11 mouse cellular contexts compared by ENCODE assay signal in genomic region chr3:90450874-90451273, GRCm38 (mm10). TPM values are rescaled to one million over a fixed set of nuclear protein-coding genes. Genes with fewer than 3 reads are reported as not detected.
DNase-seq lines count a peak whose midpoint lies in the region; ATAC-seq and TF ChIP-seq lines count a peak whose summit lies in the region.
"Had no signal": no experiment of that assay in that cellular context is flagged by ENCODE, and none has a peak within 500 bp of the region (broad histone marks: within the 10 kb centered on the region; RNA-seq: fewer than 3 reads in every experiment).

No protein-coding gene starts in this region.

- peak overlapping the region; percentile 26 to 28 for H3K4me3 ChIP-seq in heart, embryonic 14.5 days (ENCODE audit: control insufficient read depth in 1 of 2, insufficient read depth in 1 of 2, low read depth in 1 of 2, low read length in 2 of 2)
- H3K4me3 ChIP-seq in heart, adult 2 months, result no peak overlapping the region
- H3K4me3 ChIP-seq in megakaryocyte, embryonic 14.5 days (replicated peaks), result peak overlapping the region; percentile 67
- no peak overlapping the region for H3K4me3 ChIP-seq in intestine, embryonic 14.5 days (ENCODE audit: low read depth, low read length)
- no peak overlapping the region for H3K4me3 ChIP-seq in neural tube, embryonic 13.5 days

- TF ChIP-seq CTCF in heart, adult 2 months (IDR thresholded peaks at IDR 0.05), result no peak

- H3K27ac ChIP-seq in heart, embryonic 14.5 days (replicated peaks in 1 of 2; ENCODE audit: control insufficient read depth in 1 of 2, insufficient read depth in 1 of 2, low read depth in 2 of 2, low read length in 2 of 2), result peak overlapping the region in 1 of 2 experiments; percentile 45; a peak in 2 of 4 replicates
- no peak overlapping the region for H3K27ac ChIP-seq in heart, adult 2 months
- H3K27ac ChIP-seq in intestine, embryonic 14.5 days (ENCODE audit: low read depth), result no peak overlapping the region
- no peak overlapping the region; the same call in 1 of the 2 replicates for H3K27ac ChIP-seq in neural tube, embryonic 13.5 days (replicated peaks)

- H3K4me2 ChIP-seq in heart, embryonic 14.5 days (ENCODE audit: low read length), result peak overlapping the region; percentile 56
- H3K4me2 ChIP-seq in intestine, embryonic 14.5 days (ENCODE audit: low read length), result peak overlapping the region; percentile 36
- H3K4me2 ChIP-seq in neural tube, embryonic 13.5 days, result peak overlapping the region; percentile 21

- H3K9ac ChIP-seq in heart, embryonic 14.5 days (ENCODE audit: low read length), result peak overlapping the region; percentile 60
- H3K9ac ChIP-seq in heart, adult 2 months (ENCODE audit: low read depth, low read length), result no peak overlapping the region; the same call in 1 of the 2 replicates
- no peak overlapping the region for H3K9ac ChIP-seq in intestine, embryonic 14.5 days (ENCODE audit: low read length)
- H3K9ac ChIP-seq in neural tube, embryonic 13.5 days, result no peak overlapping the region

- no peaks in the 10 kb centered on the region for H3K79me2 ChIP-seq in heart, adult 2 months (replicated peaks; ENCODE audit: control insufficient read depth, insufficient read depth, low read length)

- TF ChIP-seq POLR2A in heart, adult 2 months (IDR thresholded peaks at IDR 0.05; ENCODE audit: insufficient read depth, low read depth, low read length), result no peak

- no peaks in the 10 kb centered on the region for H3K27me3 ChIP-seq in heart, embryonic 14.5 days (ENCODE audit: control insufficient read depth, insufficient read depth, low read length)
- no peaks in the 10 kb centered on the region for H3K27me3 ChIP-seq in heart, adult 2 months (ENCODE audit: control insufficient read depth, insufficient read depth, low read length)
- H3K27me3 ChIP-seq in megakaryocyte, embryonic 14.5 days (replicated peaks), result peaks cover 17% of the 10 kb centered on the region
- no peaks in the 10 kb centered on the region for H3K27me3 ChIP-seq in intestine, embryonic 14.5 days (replicated peaks; ENCODE audit: control insufficient read depth, insufficient read depth, low read length)
- no peaks in the 10 kb centered on the region for H3K27me3 ChIP-seq in neural tube, embryonic 13.5 days

- intact Hi-C loops in heart, adult 2 months (cut with DNase I), result no loop called here
- intact Hi-C loops in gastrocnemius, postnatal 36 days (cut with DNase I), result no loop called here

- no peak for DNase-seq in heart, adult 2 months
- no peak for DNase-seq in intestine, embryonic 14.5 days (ENCODE audit: low spot score)
- DNase-seq in gastrocnemius, postnatal 36 days, result no peak
- DNase-seq in adrenal gland, adult (ENCODE audit: inconsistent age in 2 of 2, low spot score in 1 of 2), result no peak
- DNase-seq: adrenal gland, adult 8-10 months; thymus, adult 18-20 months had no signal

- H3K4me1 ChIP-seq in heart, embryonic 14.5 days (ENCODE audit: control insufficient read depth in 2 of 2, insufficient read depth in 2 of 2, low read length in 2 of 2), result peaks cover 19 to 20% of the 10 kb centered on the region in 2 experiments
- H3K4me1 ChIP-seq in heart, adult 2 months (ENCODE audit: control insufficient read depth, insufficient read depth, low read length), result peaks cover 13% of the 10 kb centered on the region
- peaks cover 42% of the 10 kb centered on the region for H3K4me1 ChIP-seq in megakaryocyte, embryonic 14.5 days
- H3K4me1 ChIP-seq in intestine, embryonic 14.5 days (replicated peaks; ENCODE audit: control insufficient read depth, insufficient read depth, low read length), result peaks cover 10% of the 10 kb centered on the region
- H3K4me1 ChIP-seq in neural tube, embryonic 13.5 days (replicated peaks), result peaks cover 15% of the 10 kb centered on the region

- no peak for ATAC-seq in heart, embryonic 14.5 days (ENCODE audit: insufficient number of reproducible peaks, insufficient read depth, low FRiP score, low read depth)
- no peak for ATAC-seq in megakaryocyte, adult 5-6 weeks (ENCODE audit: poor library complexity, severe bottlenecking)
- no peak for ATAC-seq in intestine, embryonic 14.5 days (replicated peaks; ENCODE audit: low FRiP score, low TSS enrichment, low read depth)
- ATAC-seq in neural tube, embryonic 13.5 days (ENCODE audit: low read depth), result no peak

- no peak for TF ChIP-seq EP300 in heart, adult 2 months (IDR thresholded peaks at IDR 0.05; ENCODE audit: insufficient read depth, low read depth, low read length)

- WGBS in heart, embryonic 14.5 days, result 21% methylated on average over 12 of the region's 12 CpGs
- 34% methylated on average over 12 of the region's 12 CpGs for WGBS in heart, adult 2 months
- WGBS in intestine, embryonic 14.5 days, result 28% methylated on average over 12 of the region's 12 CpGs
- 33% methylated on average over 12 of the region's 12 CpGs for WGBS in neural tube, embryonic 13.5 days

- no peaks in the 10 kb centered on the region for H3K9me3 ChIP-seq in heart, embryonic 14.5 days (ENCODE audit: control insufficient read depth, low read length)
- no peaks in the 10 kb centered on the region for H3K9me3 ChIP-seq in megakaryocyte, embryonic 14.5 days
- H3K9me3 ChIP-seq in intestine, embryonic 14.5 days (ENCODE audit: control insufficient read depth, low read length), result no peaks in the 10 kb centered on the region
- no peaks in the 10 kb centered on the region for H3K9me3 ChIP-seq in neural tube, embryonic 13.5 days

- 0 out of 2 replicates have a peak, but pooled peaks cover 5% of the 10 kb centered on the region for H3K36me3 ChIP-seq in heart, embryonic 14.5 days (ENCODE audit: control insufficient read depth, insufficient read depth, low read length)
- H3K36me3 ChIP-seq in heart, adult 2 months (ENCODE audit: control insufficient read depth, insufficient read depth, low read length), result no peaks in the 10 kb centered on the region; the same call in 1 of the 2 replicates
- no peaks in the 10 kb centered on the region for H3K36me3 ChIP-seq in megakaryocyte, embryonic 14.5 days (replicated peaks; ENCODE audit: low read length)
- H3K36me3 ChIP-seq in intestine, embryonic 14.5 days (ENCODE audit: control insufficient read depth, insufficient read depth, low read length), result no peaks in the 10 kb centered on the region
- H3K36me3 ChIP-seq in neural tube, embryonic 13.5 days, result no peaks in the 10 kb centered on the region

RNA-seq across cellular contexts. Expression of gene Npr1, which starts 14.8 kb away (rescaled TPM):
- 11.6 and 11.8 TPM in 2 replicates for polyA plus RNA-seq in heart, embryonic 14.5 days (2014; fragmentation: Nextera tagmentation; extraction: Ambion mirVana)
- 10 to 100 TPM; 16.1 to 16.3 TPM for total RNA-seq in heart, adult 2 months (2021)
- polyA plus RNA-seq in heart, adult 2 months (2012; rRNA removed), result 35.0 and 47.5 TPM in 2 replicates
- polyA plus RNA-seq in megakaryocyte, embryonic 14.5 days (2012; ENCODE audit: insufficient read depth, low replicate concordance), result 2.6 TPM in 1 of 2 replicates, not detected in the other
- not detected in 2 replicates for total RNA-seq in megakaryocyte, adult 5-6 weeks (2015)
- total RNA-seq in megakaryocyte, adult 5-6 weeks (2017), result 0.08 TPM in 1 of 2 replicates, not detected in the other
- polyA plus RNA-seq in intestine, embryonic 14.5 days (2014; fragmentation: Nextera tagmentation; extraction: Ambion mirVana), result 5.3 and 5.9 TPM in 2 replicates
- polyA plus RNA-seq in neural tube, embryonic 13.5 days (2015; fragmentation: Nextera tagmentation; extraction: Ambion mirVana), result 3.7 and 3.9 TPM in 2 replicates
- 1 to 10 TPM; 5.7 to 6.1 TPM for total RNA-seq in gastrocnemius, postnatal 36 days (2021)
- total RNA-seq: megakaryocyte-erythroid progenitor cell, adult 5-6 weeks had no signal

RNA-seq across cellular contexts. Expression of gene Ints3, which starts 17.5 kb away (rescaled TPM):
- 21.0 and 22.1 TPM in 2 replicates for polyA plus RNA-seq in heart, embryonic 14.5 days (2014; fragmentation: Nextera tagmentation; extraction: Ambion mirVana)
- total RNA-seq in heart, adult 2 months (2021), result 10 to 100 TPM; 22.9 to 26.3 TPM
- 15.2 and 21.8 TPM in 2 replicates for polyA plus RNA-seq in heart, adult 2 months (2012; rRNA removed)
- 15.5 and 21.9 TPM in 2 replicates for polyA plus RNA-seq in megakaryocyte, embryonic 14.5 days (2012; ENCODE audit: insufficient read depth, low replicate concordance)
- 13.7 and 14.7 TPM in 2 replicates for total RNA-seq in megakaryocyte, adult 5-6 weeks (2015)
- total RNA-seq in megakaryocyte, adult 5-6 weeks (2017), result 14.9 and 20.5 TPM in 2 replicates
- 31.2 and 31.7 TPM in 2 replicates for polyA plus RNA-seq in intestine, embryonic 14.5 days (2014; fragmentation: Nextera tagmentation; extraction: Ambion mirVana)
- 29.3 and 30.8 TPM in 2 replicates for polyA plus RNA-seq in neural tube, embryonic 13.5 days (2015; fragmentation: Nextera tagmentation; extraction: Ambion mirVana)
- 10 to 100 TPM; 14.3 to 15.0 TPM for total RNA-seq in gastrocnemius, postnatal 36 days (2021)

RNA-seq across cellular contexts. Expression of gene Ilf2, which starts 25.1 kb away (rescaled TPM):
- polyA plus RNA-seq in heart, embryonic 14.5 days (2014; fragmentation: Nextera tagmentation; extraction: Ambion mirVana), result 110 and 112 TPM in 2 replicates
- 10 to 100 TPM; 30.6 to 32.2 TPM for total RNA-seq in heart, adult 2 months (2021)
- polyA plus RNA-seq in heart, adult 2 months (2012; rRNA removed), result 13.9 and 24.9 TPM in 2 replicates
- 10.5 TPM in 1 of 2 replicates, not detected in the other for polyA plus RNA-seq in megakaryocyte, embryonic 14.5 days (2012; ENCODE audit: insufficient read depth, low replicate concordance)
- total RNA-seq in megakaryocyte, adult 5-6 weeks (2015), result 51.8 and 57.3 TPM in 2 replicates
- 103 and 111 TPM in 2 replicates for total RNA-seq in megakaryocyte, adult 5-6 weeks (2017)
- polyA plus RNA-seq in intestine, embryonic 14.5 days (2014; fragmentation: Nextera tagmentation; extraction: Ambion mirVana), result 188 and 207 TPM in 2 replicates
- 280 and 290 TPM in 2 replicates for polyA plus RNA-seq in neural tube, embryonic 13.5 days (2015; fragmentation: Nextera tagmentation; extraction: Ambion mirVana)
- total RNA-seq in gastrocnemius, postnatal 36 days (2021), result 10 to 100 TPM; 23.8 to 25.4 TPM

RNA-seq across cellular contexts. Expression of gene Snapin, which starts 40.0 kb away (rescaled TPM):
- 83.8 and 89.3 TPM in 2 replicates for polyA plus RNA-seq in heart, embryonic 14.5 days (2014; fragmentation: Nextera tagmentation; extraction: Ambion mirVana)
- 10 to 100 TPM; 60.0 to 71.3 TPM for total RNA-seq in heart, adult 2 months (2021)
- 50.7 and 89.1 TPM in 2 replicates for polyA plus RNA-seq in heart, adult 2 months (2012; rRNA removed)
- 3.0 and 5.3 TPM in 2 replicates for polyA plus RNA-seq in megakaryocyte, embryonic 14.5 days (2012; ENCODE audit: insufficient read depth, low replicate concordance)
- total RNA-seq in megakaryocyte, adult 5-6 weeks (2015), result 41.6 and 47.3 TPM in 2 replicates
- total RNA-seq in megakaryocyte, adult 5-6 weeks (2017), result 40.9 and 49.5 TPM in 2 replicates
- polyA plus RNA-seq in intestine, embryonic 14.5 days (2014; fragmentation: Nextera tagmentation; extraction: Ambion mirVana), result 67.5 and 80.6 TPM in 2 replicates
- polyA plus RNA-seq in neural tube, embryonic 13.5 days (2015; fragmentation: Nextera tagmentation; extraction: Ambion mirVana), result 98.2 and 103 TPM in 2 replicates
- total RNA-seq in gastrocnemius, postnatal 36 days (2021), result 10 to 100 TPM; 58.8 to 68.7 TPM

RNA-seq across cellular contexts. Expression of gene Chtop, which starts 58.4 kb away (rescaled TPM):
- polyA plus RNA-seq in heart, embryonic 14.5 days (2014; fragmentation: Nextera tagmentation; extraction: Ambion mirVana), result 60.2 and 65.7 TPM in 2 replicates
- total RNA-seq in heart, adult 2 months (2021), result 10 to 100 TPM; 90.0 to 93.0 TPM
- polyA plus RNA-seq in heart, adult 2 months (2012; rRNA removed), result 30.4 and 51.4 TPM in 2 replicates
- polyA plus RNA-seq in megakaryocyte, embryonic 14.5 days (2012; ENCODE audit: insufficient read depth, low replicate concordance), result 33.3 and 68.8 TPM in 2 replicates
- 97.7 and 99.3 TPM in 2 replicates for total RNA-seq in megakaryocyte, adult 5-6 weeks (2015)
- total RNA-seq in megakaryocyte, adult 5-6 weeks (2017), result 85.7 and 88.3 TPM in 2 replicates
- 86.4 and 87.0 TPM in 2 replicates for polyA plus RNA-seq in intestine, embryonic 14.5 days (2014; fragmentation: Nextera tagmentation; extraction: Ambion mirVana)
- 183 and 200 TPM in 2 replicates for polyA plus RNA-seq in neural tube, embryonic 13.5 days (2015; fragmentation: Nextera tagmentation; extraction: Ambion mirVana)
- 10 to 100 TPM; 84.4 to 90.1 TPM for total RNA-seq in gastrocnemius, postnatal 36 days (2021)

Comparison
In these comparisons a context has a peak if more than half of its experiments do, and no peak if none do; other contexts are left out.
1. H3K4me3 ChIP-seq: peak in heart, embryonic 14.5 days (2 of 2) and megakaryocyte, embryonic 14.5 days (single experiment); none in heart, adult 2 months (single experiment), intestine, embryonic 14.5 days (single experiment) and neural tube, embryonic 13.5 days (single experiment).
2. Peak in every context shown above with its lines, with median percentiles within 50 percentile points of each other: H3K4me2 ChIP-seq.